Mouse (Mus musculus): ENCODE measurements around the gene Ddx5.
"Not testable (repeated sequence)": the region's sequence is repeated elsewhere in the genome, so short reads cannot be mapped to it uniquely, and the experiment has no call there.

The Ddx5 gene

GRCm38 (mm10) chr11:106762139-106762799, 26.7 kb downstream of the Ddx5 start:
- peak; percentile 52 for DNase-seq (ENCODE audit: low read depth, low spot score)

- no peak for DNase-seq (ENCODE audit: low read depth, low spot score)
Measured at GRCm38 (mm10) chr11:106760511-106760910, 28.5 kb downstream of the Ddx5 start.

GRCm38 (mm10) chr11:106759028-106759427, 30.0 kb downstream of the Ddx5 start:
- no peak for DNase-seq (ENCODE audit: low read depth, low spot score)

- no peak for DNase-seq (ENCODE audit: low read depth, low spot score)
Measured at GRCm38 (mm10) chr11:106755583-106755982, 33.4 kb downstream of the Ddx5 start.

- no peak for DNase-seq (ENCODE audit: low read depth, low spot score)
Measured at GRCm38 (mm10) chr11:106753314-106753713, 35.7 kb downstream of the Ddx5 start.

GRCm38 (mm10) chr11:106752103-106752502, 36.9 kb downstream of the Ddx5 start:
- DNase-seq (ENCODE audit: low read depth, low spot score), result peak; percentile 39

- no peak for DNase-seq (ENCODE audit: low read depth, low spot score)
Measured at GRCm38 (mm10) chr11:106751039-106752018, 37.7 kb downstream of the Ddx5 start, which contains the start of gene Milr1. TSS of gene Milr1 (plus strand) at chr11:106751226.

- DNase-seq (ENCODE audit: low read depth, low spot score), result no peak
Measured at GRCm38 (mm10) chr11:106750121-106750751, 38.7 kb downstream of the Ddx5 start, which contains the start of gene Pecam1. TSS of gene Pecam1 (minus strand) at chr11:106750628.

- not testable (repeated sequence) for DNase-seq (ENCODE audit: low read depth, low spot score)
Measured at GRCm38 (mm10) chr11:106749557-106750120, 39.3 kb downstream of the Ddx5 start.

- DNase-seq (ENCODE audit: low read depth, low spot score), result no peak
Measured at GRCm38 (mm10) chr11:106744949-106745348, 44.0 kb downstream of the Ddx5 start.

GRCm38 (mm10) chr11:106742388-106742841, 46.6 kb downstream of the Ddx5 start:
- DNase-seq (ENCODE audit: low read depth, low spot score), result no peak

- DNase-seq (ENCODE audit: low read depth, low spot score), result no peak
Measured at GRCm38 (mm10) chr11:106741826-106742225, 47.2 kb downstream of the Ddx5 start.

GRCm38 (mm10) chr11:106741232-106741631, 47.8 kb downstream of the Ddx5 start:
- no peak for DNase-seq (ENCODE audit: low read depth, low spot score)

- DNase-seq (ENCODE audit: low read depth, low spot score), result not testable (repeated sequence)
Measured at GRCm38 (mm10) chr11:106740724-106741123, 48.3 kb downstream of the Ddx5 start.

GRCm38 (mm10) chr11:106739116-106739515, 49.9 kb downstream of the Ddx5 start:
- DNase-seq (ENCODE audit: low read depth, low spot score), result no peak

GRCm38 (mm10) chr11:106737178-106737621, 51.8 kb downstream of the Ddx5 start:
- peak; percentile 32 for DNase-seq (ENCODE audit: low read depth, low spot score)

GRCm38 (mm10) chr11:106736614-106737013, 52.4 kb downstream of the Ddx5 start:
- no peak for DNase-seq (ENCODE audit: low read depth, low spot score)

- no peak for DNase-seq (ENCODE audit: low read depth, low spot score)
Measured at GRCm38 (mm10) chr11:106730714-106731113, 58.3 kb downstream of the Ddx5 start.
